7 mouse cellular contexts compared by ENCODE assay signal in the genomic region with DNA sequence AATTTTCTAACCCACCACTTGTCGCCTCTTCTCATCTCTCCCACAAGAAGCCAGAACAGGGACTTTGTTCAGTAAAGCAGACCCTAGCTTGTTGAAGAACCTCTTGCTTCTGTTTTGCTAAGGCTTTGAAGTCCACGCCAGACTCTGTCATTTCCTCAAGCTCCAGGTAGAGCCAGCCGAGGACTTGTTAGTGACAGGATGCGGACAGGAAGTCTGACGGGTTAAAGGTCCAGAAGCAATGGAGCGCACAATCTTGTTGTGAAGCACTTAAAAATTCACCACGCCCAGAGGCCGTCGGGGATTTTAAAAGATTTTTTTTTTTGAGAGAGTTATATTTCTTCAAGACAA. TPM values are rescaled to one million over a fixed set of nuclear protein-coding genes. Genes with fewer than 3 reads are reported as not detected.
DNase-seq lines count a peak whose midpoint lies in the region; ATAC-seq and TF ChIP-seq lines count a peak whose summit lies in the region.

No protein-coding gene starts in this region.

- no peaks in the 10 kb centered on the region; the same call in 1 of the 2 replicates for H3K36me3 ChIP-seq in E14TG2a.4 (ENCODE audit: insufficient read depth, low read length)
- H3K36me3 ChIP-seq in heart, embryonic 13.5 days, result peaks cover 4% of the 10 kb centered on the region; the same call in 1 of the 2 replicates
- no peaks in the 10 kb centered on the region for H3K36me3 ChIP-seq in kidney, embryonic 16.5 days (ENCODE audit: insufficient read depth, low read length)

- no peak for TF ChIP-seq CTCF in E14TG2a.4 (conservative IDR thresholded peaks at IDR 0.05; ENCODE audit: low read length)
- no peak for TF ChIP-seq CTCF in bone marrow, adult 2 months (IDR thresholded peaks at IDR 0.05; ENCODE audit: control insufficient read depth, insufficient read depth, low read length)

- H3K4me1 ChIP-seq in E14TG2a.4 (replicated peaks; ENCODE audit: low read depth, low read length), result peaks cover 86% of the 10 kb centered on the region
- peaks cover 12% of the 10 kb centered on the region for H3K4me1 ChIP-seq in bone marrow, adult 2 months (ENCODE audit: control insufficient read depth, insufficient read depth, low read length)
- H3K4me1 ChIP-seq in heart, embryonic 13.5 days, result peaks cover 69% of the 10 kb centered on the region
- H3K4me1 ChIP-seq in kidney, embryonic 16.5 days (ENCODE audit: insufficient read depth, low read length), result peaks cover 63% of the 10 kb centered on the region

- no peak for DNase-seq in frontal cortex, postnatal 25 days (ENCODE audit: low spot score in 2 of 2)
- DNase-seq in right cerebral cortex, postnatal 36 days (ENCODE audit: low spot score in 2 of 2), result no peak

- H3K9me3 ChIP-seq in E14TG2a.4 (ENCODE audit: low read length), result no peaks in the 10 kb centered on the region
- H3K9me3 ChIP-seq in heart, embryonic 13.5 days, result no peaks in the 10 kb centered on the region
- no peaks in the 10 kb centered on the region for H3K9me3 ChIP-seq in kidney, embryonic 16.5 days (ENCODE audit: low read length)

- no peak for TF ChIP-seq POLR2A in bone marrow, adult 2 months (IDR thresholded peaks at IDR 0.05; ENCODE audit: borderline replicate concordance, control insufficient read depth, low read depth, low read length)

- peak overlapping the region; percentile 99 for H3K27ac ChIP-seq in bone marrow, adult 2 months (ENCODE audit: control insufficient read depth, insufficient read depth, low read depth, low read length, poor library complexity)
- peak overlapping the region; percentile 100 for H3K27ac ChIP-seq in heart, embryonic 13.5 days (replicated peaks)
- H3K27ac ChIP-seq in kidney, embryonic 16.5 days (ENCODE audit: low read length), result peak overlapping the region; percentile 97

- ATAC-seq in heart, embryonic 13.5 days (ENCODE audit: extremely low read depth, insufficient number of reproducible peaks, low FRiP score, low TSS enrichment), result no peak
- ATAC-seq in kidney, embryonic 16.5 days (ENCODE audit: low FRiP score, low TSS enrichment), result no peak
- ATAC-seq in megakaryocyte, adult 5-6 weeks (ENCODE audit: poor library complexity, severe bottlenecking), result 0 out of 2 replicates have a peak, but pooled peaks have one; percentile 1

- H3K4me2 ChIP-seq in heart, embryonic 13.5 days, result peak overlapping the region; percentile 95
- H3K4me2 ChIP-seq in kidney, embryonic 16.5 days (replicated peaks; ENCODE audit: low read depth, low read length), result peak overlapping the region; percentile 76

- 3% methylated on average over 9 of the region's 9 CpGs for WGBS in bone marrow, adult 2 months
- WGBS in heart, embryonic 13.5 days, result 7% methylated on average over 9 of the region's 9 CpGs
- WGBS in kidney, embryonic 16.5 days, result 6% methylated on average over 9 of the region's 9 CpGs

- H3K9ac ChIP-seq in heart, embryonic 13.5 days, result peak overlapping the region; percentile 98
- H3K9ac ChIP-seq in kidney, embryonic 16.5 days (replicated peaks; ENCODE audit: low read length), result peak overlapping the region; percentile 77

- peak overlapping the region; percentile 86 for H3K4me3 ChIP-seq in E14TG2a.4 (replicated peaks; ENCODE audit: low read length)
- H3K4me3 ChIP-seq in bone marrow, adult 2 months (replicated peaks; ENCODE audit: control insufficient read depth, low read depth, low read length), result peak overlapping the region; percentile 34
- peak overlapping the region; percentile 96 for H3K4me3 ChIP-seq in heart, embryonic 13.5 days
- peak overlapping the region; percentile 86 for H3K4me3 ChIP-seq in kidney, embryonic 16.5 days (ENCODE audit: low read length)

- peaks cover 56% of the 10 kb centered on the region for H3K27me3 ChIP-seq in E14TG2a.4 (ENCODE audit: insufficient read depth, low read length)
- no peaks in the 10 kb centered on the region for H3K27me3 ChIP-seq in heart, embryonic 13.5 days (replicated peaks)
- no peaks in the 10 kb centered on the region for H3K27me3 ChIP-seq in kidney, embryonic 16.5 days (ENCODE audit: insufficient read depth, low read length)

RNA-seq across cellular contexts. Expression of gene Mef2d, which starts 0.8 kb away (rescaled TPM):
- polyA plus RNA-seq in bone marrow, adult 2 months (2011; ENCODE audit: insufficient read depth, insufficient read length, low replicate concordance, missing spikeins), result 39.7 and 64.7 TPM in 2 replicates
- 35.5 and 37.1 TPM in 2 replicates for polyA plus RNA-seq in heart, embryonic 13.5 days (2015; fragmentation: Nextera tagmentation; extraction: Ambion mirVana)
- polyA plus RNA-seq in kidney, embryonic 16.5 days (2015; fragmentation: Nextera tagmentation; extraction: Ambion mirVana), result 16.9 and 20.2 TPM in 2 replicates
- 73.3 and 77.4 TPM in 2 replicates for total RNA-seq in megakaryocyte, adult 5-6 weeks (2015)
- 29.2 and 42.0 TPM in 2 replicates for total RNA-seq in megakaryocyte, adult 5-6 weeks (2017)

RNA-seq across cellular contexts. Expression of gene Iqgap3, which starts 59.6 kb away (rescaled TPM):
- polyA plus RNA-seq in bone marrow, adult 2 months (2011; ENCODE audit: insufficient read depth, insufficient read length, low replicate concordance, missing spikeins), result 11.5 and 21.5 TPM in 2 replicates
- polyA plus RNA-seq in heart, embryonic 13.5 days (2015; fragmentation: Nextera tagmentation; extraction: Ambion mirVana), result 22.7 and 24.2 TPM in 2 replicates
- polyA plus RNA-seq in kidney, embryonic 16.5 days (2015; fragmentation: Nextera tagmentation; extraction: Ambion mirVana), result 20.9 and 23.6 TPM in 2 replicates
- 13.5 and 16.3 TPM in 2 replicates for total RNA-seq in megakaryocyte, adult 5-6 weeks (2015)
- 26.3 and 27.8 TPM in 2 replicates for total RNA-seq in megakaryocyte, adult 5-6 weeks (2017)

Comparison
In these comparisons a context has a peak if more than half of its experiments do, and no peak if none do; other contexts are left out.
1. H3K4me3 ChIP-seq: peak in every context shown above with its lines; median percentile 96 in heart, embryonic 13.5 days; 86 in E14TG2a.4; 86 in kidney, embryonic 16.5 days; 34 in bone marrow, adult 2 months.